Mouse (Mus musculus) left cerebral cortex, adult 18-20 months (tissue): ENCODE results near the gene Wwox. TPM values are rescaled to one million over a fixed set of nuclear protein-coding genes. Genes with fewer than 3 reads are reported as not detected.

Experiments used
- DNase-seq, 2 experiments: peaks; one replicate each; pipeline ENCODE4 v3.0.0; 2021 to 2022; ENCODE audit warnings: low spot score in 2 of 2, mixed read lengths in 1 of 2
- total RNA-seq, 2 experiments: library from RNA; stranded (reverse); gene quantifications; 2 replicates each; pipeline ENCODE4 v1.2.3; 2021

Wwox gene
- total RNA-seq, 2 experiments from 2014 or later = 17.9 to 18.2 TPM

- DNase-seq = no peak
These were observed 408.2 kb downstream of the Wwox start for GRCm38 (mm10) chr8:114847666-114848065.

GRCm38 (mm10) chr8:114849461-114849860, 410.0 kb downstream of the Wwox start:
- no peak for DNase-seq

GRCm38 (mm10) chr8:114850014-114850870, 410.8 kb downstream of the Wwox start:
- no peak for DNase-seq

- no peak for DNase-seq
These were observed 414.3 kb downstream of the Wwox start for GRCm38 (mm10) chr8:114853765-114854164.

DNA sequence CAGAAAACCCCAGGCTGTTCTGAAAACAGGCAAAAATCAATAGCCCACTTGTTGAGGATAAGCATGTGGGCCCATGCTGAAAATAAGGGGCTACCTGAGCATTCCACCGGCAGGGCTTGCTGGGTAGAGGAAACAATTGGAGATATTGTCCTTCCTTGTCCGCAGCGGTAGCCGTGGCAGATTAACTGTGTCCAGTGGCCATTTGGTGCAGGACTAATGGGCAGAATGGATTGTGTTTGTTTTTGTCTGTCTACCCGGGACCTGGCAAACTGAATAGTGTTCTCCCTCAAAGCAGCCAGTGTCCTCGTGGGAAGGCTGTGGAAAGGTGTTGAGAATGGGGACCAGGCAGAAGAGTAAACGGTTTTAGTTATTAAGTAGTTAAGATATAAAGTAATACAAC, 416.4 kb downstream of the Wwox start:
- no peak for DNase-seq

GRCm38 (mm10) chr8:114865911-114866310, 426.5 kb downstream of the Wwox start:
- DNase-seq = no peak

DNA sequence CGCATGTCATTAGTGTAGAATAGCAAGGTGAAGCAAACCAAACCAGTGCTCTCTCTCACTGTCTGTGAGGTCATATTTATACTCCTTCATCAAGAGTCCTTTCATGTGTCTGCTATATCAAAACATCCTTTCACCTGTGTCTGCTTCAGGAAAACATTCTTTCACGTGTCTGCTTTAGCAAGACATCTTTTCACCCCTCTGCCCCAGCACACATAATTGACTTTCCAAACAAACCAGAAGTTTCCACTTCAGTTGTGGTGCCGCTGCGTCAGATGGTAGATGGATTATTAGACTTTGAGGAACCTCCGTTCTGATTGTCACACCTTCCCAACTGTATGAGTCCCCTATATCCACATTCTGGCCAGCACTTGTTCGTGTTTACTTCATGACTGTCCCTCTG, 429.9 kb downstream of the Wwox start:
- no peak for DNase-seq

GRCm38 (mm10) chr8:114870410-114870809, 431.0 kb downstream of the Wwox start:
- DNase-seq = no peak

DNA sequence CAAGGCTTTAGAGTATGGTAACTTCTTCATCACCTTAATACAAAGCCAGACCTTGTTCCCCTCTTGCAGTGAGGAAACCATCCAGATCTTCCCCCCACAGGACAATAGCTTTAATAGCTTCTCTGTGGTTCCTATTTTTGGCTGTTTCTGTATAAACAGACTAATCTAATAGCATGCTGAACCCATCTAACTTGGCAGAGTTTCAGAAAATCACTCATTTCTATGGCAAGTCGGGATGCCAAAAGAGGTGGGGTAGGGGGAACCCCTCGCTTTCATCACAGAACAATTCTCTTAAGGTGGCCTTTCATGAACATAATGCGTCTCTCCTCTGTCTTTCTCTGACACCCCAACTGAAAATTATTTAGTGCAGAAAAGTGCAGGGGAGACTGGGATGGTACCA, 433.0 kb downstream of the Wwox start:
- DNase-seq = no peak

DNA sequence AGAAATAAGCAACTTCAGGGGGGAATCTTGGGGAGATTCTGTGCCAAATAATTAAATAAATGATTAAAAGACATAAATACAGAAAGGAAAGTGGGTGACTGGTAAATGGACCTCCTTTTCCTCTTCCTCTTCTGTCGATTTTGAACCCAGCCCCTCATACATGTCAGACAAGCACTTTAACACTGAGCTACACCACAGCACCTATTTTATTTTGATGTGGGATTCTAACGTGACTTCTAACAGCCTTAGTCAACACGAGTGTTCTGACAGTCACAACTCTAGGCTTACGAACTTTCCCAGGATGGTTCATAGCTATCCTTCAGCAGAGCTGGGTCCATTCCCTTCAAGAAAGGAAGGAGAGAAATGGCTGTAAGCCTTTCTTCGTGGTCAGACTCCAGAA, 435.7 kb downstream of the Wwox start:
- DNase-seq = no peak

- DNase-seq = no peak
These were observed 436.7 kb downstream of the Wwox start for GRCm38 (mm10) chr8:114876161-114876611.

GRCm38 (mm10) chr8:114876696-114877206, 437.3 kb downstream of the Wwox start:
- no peak for DNase-seq

GRCm38 (mm10) chr8:114877234-114877633, 437.8 kb downstream of the Wwox start:
- no peak for DNase-seq

- DNase-seq = no peak
These were observed 439.2 kb downstream of the Wwox start for GRCm38 (mm10) chr8:114878449-114879276.

DNA sequence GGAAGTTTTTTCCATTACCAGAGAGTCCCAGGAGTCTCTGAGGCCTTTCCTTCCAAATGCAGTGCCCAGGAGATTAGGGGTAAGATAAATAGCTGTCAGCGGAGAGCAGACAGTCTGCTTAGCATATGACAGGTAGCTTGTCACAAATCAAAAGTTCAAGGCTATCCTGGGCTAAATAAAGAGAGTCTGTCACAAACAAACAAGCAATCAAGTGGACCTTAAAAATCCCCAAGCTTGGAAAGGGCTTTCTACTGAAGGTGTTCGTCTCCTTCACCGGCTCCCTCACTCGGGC, 439.8 kb downstream of the Wwox start:
- no peak for DNase-seq

GRCm38 (mm10) chr8:114879678-114880077, 440.2 kb downstream of the Wwox start:
- no peak for DNase-seq

- DNase-seq = no peak
These were observed 441.1 kb downstream of the Wwox start for GRCm38 (mm10) chr8:114880475-114881135.

GRCm38 (mm10) chr8:114881891-114882401, 442.5 kb downstream of the Wwox start:
- DNase-seq = no peak

DNA sequence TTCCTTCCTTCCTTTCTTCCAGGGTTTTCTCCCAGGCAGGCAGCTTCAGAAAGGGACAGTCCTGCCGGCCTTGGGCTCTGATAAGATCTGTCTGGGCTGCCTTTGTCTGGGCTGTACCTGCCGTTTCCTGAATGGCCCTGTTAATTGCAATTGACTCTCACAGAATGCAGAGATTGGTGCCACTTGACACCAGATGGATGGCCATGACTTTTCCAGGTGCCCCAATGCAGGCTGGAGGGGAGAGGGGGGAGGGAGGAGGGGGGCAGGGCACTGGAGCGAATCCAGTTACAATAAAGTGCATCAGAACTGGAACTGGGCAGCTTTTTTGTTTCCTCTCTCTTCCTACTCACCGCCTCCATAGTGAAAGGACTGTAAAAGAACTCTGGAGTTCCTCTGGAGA, 443.0 kb downstream of the Wwox start:
- no peak for DNase-seq

- no peak for DNase-seq
These were observed 443.6 kb downstream of the Wwox start for GRCm38 (mm10) chr8:114882936-114883606.

DNA sequence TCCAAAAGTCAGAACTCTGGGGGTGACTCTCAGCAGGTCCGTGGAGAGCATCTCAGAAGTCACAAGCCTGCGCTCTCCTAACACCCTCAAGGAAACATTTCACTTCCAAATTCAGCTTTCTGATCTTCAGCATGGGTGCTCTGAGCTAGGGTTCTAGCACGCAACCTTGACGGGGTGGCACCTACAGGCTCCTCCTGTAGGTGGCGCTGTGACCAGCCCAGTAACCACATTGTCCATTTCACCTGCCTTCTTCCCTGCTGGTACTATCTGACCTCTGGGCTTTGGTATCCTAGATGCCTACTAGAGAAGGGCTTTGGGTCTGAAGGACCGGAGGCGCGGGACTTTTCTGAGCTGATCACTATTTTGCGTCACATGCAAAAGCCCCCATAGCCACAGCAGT, 444.5 kb downstream of the Wwox start:
- no peak for DNase-seq
